ENCODE assay signal across 1 mouse cellular context in genomic region chr4:149103875-149104561, GRCm38 (mm10).
A peak's percentile ranks its signal among the peaks of the same experiment; 100 is the strongest.
TF ChIP-seq lines count a peak whose summit lies in the region.

Gene Dffa, plus strand, starts transcription at chr4:149104146.

TF ChIP-seq in CH12.LX, 34 proteins besides CTCF, POLR2A, EP300 and RAD21 (continued from another document):
- TF ChIP-seq TCF12 (IDR thresholded peaks at IDR 0.05; ENCODE audit: low read depth, low read length) (peak; percentile 57; the same call in 1 of the 2 replicates), MYC (IDR thresholded peaks at IDR 0.05; ENCODE audit: low read depth, low read length) (0 out of 2 replicates have a peak, but pooled peaks have one; percentile 13), SMC3 (IDR thresholded peaks at IDR 0.05; ENCODE audit: low read depth, low read length) (no peak), TBP (conservative IDR thresholded peaks at IDR 0.05; ENCODE audit: low read depth, low read length) (0 out of 2 replicates have a peak, but pooled peaks have one; percentile 55), PAX5 (IDR thresholded peaks at IDR 0.05; ENCODE audit: low read length) (no peak), ZNF384 (IDR thresholded peaks at IDR 0.05; ENCODE audit: low read depth, low read length) (peak; percentile 72), MXI1 (IDR thresholded peaks at IDR 0.05; ENCODE audit: low read depth, low read length) (peak; percentile 66), ELF1 (IDR thresholded peaks at IDR 0.05; ENCODE audit: low read depth, low read length) (peak; percentile 85), USF1 (IDR thresholded peaks at IDR 0.05; ENCODE audit: low read depth, low read length) (peak; percentile 38; the same call in 1 of the 2 replicates), GABPA (IDR thresholded peaks at IDR 0.05; ENCODE audit: insufficient replicate concordance, low read depth, low read length) (peak; percentile 97; the same call in 1 of the 2 replicates), CHD2 (IDR thresholded peaks at IDR 0.05; ENCODE audit: low read length) (peak; percentile 100), SIN3A (IDR thresholded peaks at IDR 0.05; ENCODE audit: low read length) (peak; percentile 95)
